ENCODE assay signal across 19 mouse cellular contexts in the genomic region with DNA sequence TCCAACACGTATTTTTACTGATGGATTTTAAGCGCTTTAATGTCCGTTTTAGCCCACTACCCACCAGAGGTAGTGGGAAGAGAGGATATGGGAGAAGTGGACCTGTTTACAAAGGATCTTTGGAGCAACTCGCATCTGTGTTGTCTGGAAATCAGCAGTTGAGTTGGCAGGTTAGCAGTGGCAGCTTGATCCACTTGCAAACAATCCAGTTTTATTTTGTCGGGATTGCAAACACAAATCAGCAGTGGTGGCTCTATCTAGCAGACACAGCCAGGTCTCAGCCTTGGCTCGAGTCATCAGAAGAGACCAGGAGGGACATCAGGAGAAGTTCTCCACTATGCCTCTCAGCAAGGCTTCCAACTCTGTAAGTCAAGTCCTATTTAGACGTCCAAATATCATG. TPM values are rescaled to one million over a fixed set of nuclear protein-coding genes. Genes with fewer than 3 reads are reported as not detected.
"Had no signal": no experiment of that assay in that cellular context is flagged by ENCODE, and none has a peak within 500 bp of the region (broad histone marks: within the 10 kb centered on the region; RNA-seq: fewer than 3 reads in every experiment).

No protein-coding gene starts in this region.

- DNase-seq: cerebellum, adult 2 months; cerebellum, adult 8-10 months; cerebellum, adult 9-10 months; cerebellum, adult 9-11 months; cerebellum, postnatal 10 days; cerebellum, postnatal 14 days; cerebellum, postnatal 25 days; cerebellum, postnatal 36 days; embryo, embryonic 11 days; forebrain, postnatal 0 days; gastrocnemius, adult 2 months; gastrocnemius, postnatal 10 days; gastrocnemius, postnatal 14 days; gastrocnemius, postnatal 25 days; gastrocnemius, postnatal 36 days; heart, adult 18-20 months; heart, adult 2 months had no signal

RNA-seq across cellular contexts. Expression of gene Epha3, which starts 57.2 kb away (rescaled TPM):
- total RNA-seq: common myeloid progenitor, adult 5-6 weeks; granulocyte monocyte progenitor cell, adult 5-6 weeks had no signal
